Mouse (Mus musculus) limb, embryonic 10.5 days (tissue): ENCODE measurements around the gene Pex14. TPM values are rescaled to one million over a fixed set of nuclear protein-coding genes. Genes with fewer than 3 reads are reported as not detected.
A peak's percentile ranks its signal among the peaks of the same experiment; 100 is the strongest.

Source experiments
- DNase-seq: peaks from one replicate; pipeline ENCODE4 v3.0.0-alpha.2; 2017; ENCODE audit warnings: low spot score
- H3K27ac ChIP-seq: fragments of 300-500 bp; sonication (generic); 2 replicates; pipeline ENCODE4 v1.5.1; 2016; ENCODE audit warnings: mild to moderate bottlenecking
- H3K27me3 ChIP-seq: fragments of 300-500 bp; sonication (generic); 2 replicates; pipeline ENCODE4 v1.6.1; 2016; ENCODE audit warnings: low read depth, mild to moderate bottlenecking; ENCODE audit not compliant: poor library complexity, severe bottlenecking
- H3K36me3 ChIP-seq: fragments of 300-500 bp; sonication (generic); 2 replicates; pipeline ENCODE4 v1.6.1; 2016; ENCODE audit warnings: mild to moderate bottlenecking, moderate library complexity
- H3K4me1 ChIP-seq: fragments of 300-500 bp; sonication (generic); 2 replicates; pipeline ENCODE4 v1.6.1; 2016
- H3K4me3 ChIP-seq: fragments of 300-500 bp; sonication (generic); 2 replicates; pipeline ENCODE4 v1.5.1; 2016; ENCODE audit warnings: mild to moderate bottlenecking, moderate library complexity
- H3K9me3 ChIP-seq: fragments of 300-500 bp; sonication (generic); replicated peaks from 2 replicates; pipeline ENCODE4 v1.6.1; 2016; ENCODE audit warnings: mild to moderate bottlenecking
- WGBS: fragments of 180-500 bp; shearing (Covaris S2); methylation state at CpG from one replicate; pipeline ENCODE4 v1.1.7; 2016; 5-methylcytosine and 5-hydroxymethylcytosine counted together
- polyA plus RNA-seq: library from polyadenylated mRNA; unstranded; fragments of >200 nt; fragmentation: Nextera tagmentation; extraction: Ambion mirVana; gene quantifications from 2 replicates; pipeline ENCODE4 v1.2.1, GENCODE M21; 2016

The Pex14 gene
- polyA plus RNA-seq, 1 experiment from 2014 or later: 66.1 TPM

DNA sequence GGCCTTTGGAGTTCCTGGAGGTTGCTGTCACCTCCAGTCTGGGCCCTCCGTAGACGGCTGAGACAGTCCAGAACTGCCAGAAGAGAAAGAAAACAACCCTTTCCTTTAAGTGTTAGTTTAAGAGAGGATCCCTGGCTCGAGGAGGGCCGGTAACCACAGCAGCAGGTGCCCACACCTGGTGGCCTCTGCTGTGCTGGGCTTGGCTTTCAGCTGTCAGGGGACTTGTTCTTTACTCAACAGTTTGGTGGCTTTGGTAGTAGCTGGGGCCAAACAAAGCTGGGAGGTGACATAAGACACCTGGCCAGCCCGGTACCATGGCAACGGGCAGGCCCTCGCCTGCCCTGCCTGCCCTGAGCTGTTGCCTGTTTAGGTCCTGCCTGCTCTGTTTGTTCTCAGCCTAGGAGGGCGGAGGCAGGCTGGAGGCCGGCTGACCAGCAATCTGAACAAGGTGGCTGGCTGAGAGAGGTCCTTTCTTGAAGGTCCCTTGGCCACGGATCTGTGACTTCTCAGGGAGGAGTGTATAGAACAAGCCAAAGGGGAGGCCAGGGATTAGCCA lies 151.8 kb downstream of the Pex14 start:
- Histone ChIP-seq H3K4me3 (no peak overlapping the region), H3K27me3 (peaks cover 65% of the 10 kb centered on the region), H3K9me3 (no peaks in the 10 kb centered on the region; the same call in 1 of the 2 replicates), H3K36me3 (no peaks in the 10 kb centered on the region), H3K4me1 (peaks cover 67% of the 10 kb centered on the region), H3K27ac (peak overlapping the region; percentile 43; the same call in 1 of the 2 replicates)
- WGBS: 52% methylated on average over 10 of the region's 10 CpGs
- DNase-seq: peak; percentile 65

GRCm38 (mm10) chr4:148946071-148946470 lies 153.6 kb downstream of the Pex14 start:
- H3K9me3 ChIP-seq: no peaks in the 10 kb centered on the region; the same call in 1 of the 2 replicates
- no peak overlapping the region for H3K27ac ChIP-seq
- H3K4me1 ChIP-seq: peaks cover 63% of the 10 kb centered on the region
- WGBS: 87% methylated on average over 8 of the region's 8 CpGs
- no peak for DNase-seq
- no peaks in the 10 kb centered on the region for H3K36me3 ChIP-seq
- no peak overlapping the region for H3K4me3 ChIP-seq
- H3K27me3 ChIP-seq: peaks cover 56% of the 10 kb centered on the region

- 72% methylated on average over 4 of the region's 4 CpGs for WGBS
- no peak for DNase-seq
- no peaks in the 10 kb centered on the region for H3K36me3 ChIP-seq
- H3K27ac ChIP-seq: no peak overlapping the region
- H3K4me3 ChIP-seq: no peak overlapping the region
- no peaks in the 10 kb centered on the region; the same call in 1 of the 2 replicates for H3K9me3 ChIP-seq
- H3K4me1 ChIP-seq: peaks cover 63% of the 10 kb centered on the region
- peaks cover 50% of the 10 kb centered on the region for H3K27me3 ChIP-seq
These were observed 154.2 kb downstream of the Pex14 start for GRCm38 (mm10) chr4:148945476-148945881.

DNA sequence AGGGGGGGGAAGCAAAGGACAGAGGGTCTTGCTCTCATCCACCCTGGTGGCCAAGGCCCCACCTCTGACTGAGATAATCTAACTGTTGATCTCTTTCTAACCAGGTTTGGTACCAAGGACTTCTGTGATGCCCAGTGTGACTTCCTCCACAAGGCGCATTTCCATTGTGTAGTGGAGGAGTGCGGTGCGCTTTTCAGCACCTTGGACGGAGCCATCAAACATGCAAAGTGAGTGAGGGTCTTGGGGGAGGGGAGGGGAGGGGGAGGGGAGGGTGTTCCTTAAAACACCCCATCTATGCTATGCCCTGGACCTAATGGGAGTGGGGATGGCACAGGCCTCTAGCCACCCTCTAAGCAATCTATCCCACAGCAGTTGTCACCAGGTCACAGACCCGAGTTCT lies 156.6 kb downstream of the Pex14 start:
- Histone ChIP-seq H3K27ac (no peak overlapping the region), H3K4me3 (no peak overlapping the region), H3K36me3 (peaks cover 4% of the 10 kb centered on the region; the same call in 1 of the 2 replicates), H3K4me1 (peaks cover 63% of the 10 kb centered on the region), H3K9me3 (no peaks in the 10 kb centered on the region; the same call in 1 of the 2 replicates), H3K27me3 (peaks cover 42% of the 10 kb centered on the region)
- 18% methylated on average over 5 of the region's 5 CpGs for WGBS
- DNase-seq: no peak

GRCm38 (mm10) chr4:148941321-148941720 lies 158.4 kb downstream of the Pex14 start:
- peak overlapping the region; percentile 36 for H3K4me3 ChIP-seq
- peaks cover 4% of the 10 kb centered on the region; the same call in 1 of the 2 replicates for H3K36me3 ChIP-seq
- H3K27me3 ChIP-seq: peaks cover 60% of the 10 kb centered on the region
- H3K27ac ChIP-seq: peak overlapping the region; percentile 58
- 59% methylated on average over 11 of the region's 11 CpGs for WGBS
- DNase-seq: no peak
- peaks cover 62% of the 10 kb centered on the region for H3K4me1 ChIP-seq
- H3K9me3 ChIP-seq: no peaks in the 10 kb centered on the region; the same call in 1 of the 2 replicates

- H3K9me3 ChIP-seq: no peaks in the 10 kb centered on the region; the same call in 1 of the 2 replicates
- peaks cover 4% of the 10 kb centered on the region; the same call in 1 of the 2 replicates for H3K36me3 ChIP-seq
- peaks cover 67% of the 10 kb centered on the region for H3K4me1 ChIP-seq
- H3K27ac ChIP-seq: peak overlapping the region; percentile 58
- H3K4me3 ChIP-seq: peak overlapping the region; percentile 36
- H3K27me3 ChIP-seq: peaks cover 66% of the 10 kb centered on the region
- 13% methylated on average over 25 of the region's 25 CpGs for WGBS
- peak; percentile 86 for DNase-seq
These were observed 158.9 kb downstream of the Pex14 start for GRCm38 (mm10) chr4:148940674-148941211.

DNA sequence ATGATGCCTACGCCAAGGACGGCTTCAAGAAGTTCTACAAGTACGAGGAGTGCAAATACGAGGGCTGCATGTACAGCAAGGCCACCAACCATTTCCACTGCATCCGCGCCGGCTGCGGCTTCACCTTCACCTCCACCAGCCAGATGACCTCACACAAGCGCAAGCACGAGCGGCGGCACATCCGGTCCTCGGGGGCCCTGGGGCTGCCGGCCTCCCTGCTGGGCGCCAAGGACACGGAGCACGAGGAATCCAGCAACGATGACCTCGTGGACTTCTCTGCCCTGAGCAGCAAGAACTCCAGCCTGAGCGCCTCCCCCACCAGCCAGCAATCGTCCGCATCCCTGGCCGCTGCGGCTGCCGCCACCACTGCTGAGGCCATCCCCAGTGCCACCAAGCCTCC lies 161.1 kb downstream of the Pex14 start:
- 89% methylated on average over 26 of the region's 26 CpGs for whole genome bisulfite sequencing
- peaks cover 4% of the 10 kb centered on the region; the same call in 1 of the 2 replicates for H3K36me3 ChIP-seq
- peaks cover 76% of the 10 kb centered on the region for H3K27me3 ChIP-seq

DNA sequence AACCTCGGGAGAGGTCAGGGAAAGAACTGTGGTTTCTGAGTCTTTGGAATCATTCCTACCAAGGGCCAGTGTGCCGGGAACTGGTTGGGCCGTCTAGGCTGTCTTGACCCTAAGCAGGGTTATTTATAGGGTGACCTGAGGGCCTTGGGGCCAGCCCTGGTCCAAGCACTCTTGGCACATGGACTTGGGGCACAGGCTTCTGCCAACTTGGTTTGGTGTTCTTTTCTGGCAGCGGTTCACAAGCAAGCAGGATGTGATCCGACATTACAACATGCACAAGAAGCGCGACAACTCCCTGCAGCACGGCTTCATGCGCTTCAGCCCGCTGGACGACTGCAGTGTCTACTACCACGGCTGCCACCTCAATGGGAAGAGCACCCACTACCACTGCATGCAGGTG lies 162.9 kb downstream of the Pex14 start:
- no peaks in the 10 kb centered on the region for H3K9me3 ChIP-seq
- 89% methylated on average over 12 of the region's 12 CpGs for WGBS
- peaks cover 74% of the 10 kb centered on the region for H3K27me3 ChIP-seq
- DNase-seq: no peak
- H3K4me1 ChIP-seq: peaks cover 71% of the 10 kb centered on the region
- H3K36me3 ChIP-seq: peaks cover 4% of the 10 kb centered on the region; the same call in 1 of the 2 replicates
- no peak overlapping the region for H3K27ac ChIP-seq
- no peak overlapping the region for H3K4me3 ChIP-seq

More for the DNA sequence above, 161.1 kb downstream of the Pex14 start:
- peak overlapping the region; percentile 50 for H3K27ac ChIP-seq
- no peak for DNase-seq
- peaks cover 77% of the 10 kb centered on the region for H3K4me1 ChIP-seq
- no peaks in the 10 kb centered on the region; the same call in 1 of the 2 replicates for H3K9me3 ChIP-seq
- no peak overlapping the region for H3K4me3 ChIP-seq

DNA sequence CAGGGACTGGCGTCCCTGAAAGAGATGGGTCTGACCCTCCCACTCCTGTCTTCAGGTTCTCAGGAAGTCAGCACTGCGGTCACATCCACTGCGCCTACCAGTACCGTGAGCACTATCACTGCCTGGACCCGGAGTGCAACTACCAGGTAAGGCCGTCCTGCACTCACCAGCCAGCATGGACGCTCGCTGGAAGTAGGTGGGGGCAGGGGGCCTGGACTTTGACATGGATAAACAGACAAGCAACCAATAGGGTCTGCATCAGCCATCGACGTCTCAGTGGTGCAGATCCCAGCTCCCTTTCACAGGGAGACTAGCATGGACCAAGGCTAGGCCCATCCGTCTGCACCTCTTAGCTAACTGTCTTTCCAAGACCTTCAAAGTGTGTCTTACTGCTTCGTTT lies 163.6 kb downstream of the Pex14 start:
- Histone ChIP-seq H3K9me3 (no peaks in the 10 kb centered on the region), H3K4me1 (peaks cover 71% of the 10 kb centered on the region), H3K27me3 (peaks cover 80% of the 10 kb centered on the region), H3K4me3 (no peak overlapping the region), H3K27ac (0 out of 2 replicates have a peak overlapping the region, but pooled peaks have one; percentile 11), H3K36me3 (peaks cover 4% of the 10 kb centered on the region; the same call in 1 of the 2 replicates)
- WGBS: 85% methylated on average over 12 of the region's 12 CpGs
- no peak for DNase-seq

GRCm38 (mm10) chr4:148935211-148935610 lies 164.5 kb downstream of the Pex14 start:
- no peak overlapping the region for H3K4me3 ChIP-seq
- no peak for DNase-seq
- peak overlapping the region; percentile 33; the same call in 1 of the 2 replicates for H3K27ac ChIP-seq
- peaks cover 4% of the 10 kb centered on the region; the same call in 1 of the 2 replicates for H3K36me3 ChIP-seq
- H3K9me3 ChIP-seq: no peaks in the 10 kb centered on the region
- WGBS: 29% methylated on average over 13 of the region's 13 CpGs
- H3K27me3 ChIP-seq: peaks cover 89% of the 10 kb centered on the region
- peaks cover 71% of the 10 kb centered on the region for H3K4me1 ChIP-seq

GRCm38 (mm10) chr4:148933109-148933508 lies 166.6 kb downstream of the Pex14 start:
- no peaks in the 10 kb centered on the region for H3K36me3 ChIP-seq
- no peaks in the 10 kb centered on the region for H3K9me3 ChIP-seq
- no peak for DNase-seq
- peaks cover 67% of the 10 kb centered on the region for H3K4me1 ChIP-seq
- 91% methylated on average over 13 of the region's 13 CpGs for WGBS
- no peak overlapping the region for H3K4me3 ChIP-seq
- H3K27me3 ChIP-seq: peaks cover 93% of the 10 kb centered on the region
- no peak overlapping the region for H3K27ac ChIP-seq

DNA sequence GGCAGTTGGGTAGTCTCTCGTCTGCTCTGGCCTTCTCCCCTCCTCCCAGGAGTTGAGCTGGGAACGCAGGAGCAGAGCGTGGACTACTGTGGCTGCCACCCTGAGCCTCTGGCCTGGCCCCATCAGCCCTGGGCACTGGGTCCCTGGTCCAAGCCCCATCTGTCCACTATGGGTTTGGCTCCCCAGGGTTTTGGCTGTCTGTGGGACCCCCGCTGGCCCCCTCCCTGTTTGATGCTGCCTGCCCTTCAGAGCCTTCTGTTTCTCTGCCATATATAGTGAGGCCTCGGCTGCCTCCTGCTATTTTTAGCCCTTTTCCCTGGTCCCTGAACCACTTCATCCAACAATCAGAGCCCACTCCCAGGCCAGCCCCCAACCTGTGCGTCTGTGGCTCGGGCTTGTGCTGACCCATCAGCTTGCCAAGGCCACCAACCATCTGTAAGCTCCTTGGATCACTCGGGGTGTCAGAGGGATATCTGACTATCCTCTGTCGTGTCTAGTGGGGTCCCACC lies 168.9 kb downstream of the Pex14 start:
- peaks cover 75% of the 10 kb centered on the region for H3K4me1 ChIP-seq
- peaks cover 71% of the 10 kb centered on the region for H3K27me3 ChIP-seq
- no peak overlapping the region for H3K4me3 ChIP-seq
- WGBS: 52% methylated on average over 9 of the region's 9 CpGs
- no peaks in the 10 kb centered on the region for H3K36me3 ChIP-seq
- no peaks in the 10 kb centered on the region for H3K9me3 ChIP-seq
- DNase-seq: no peak
- H3K27ac ChIP-seq: peak overlapping the region; percentile 50; the same call in 1 of the 2 replicates

DNA sequence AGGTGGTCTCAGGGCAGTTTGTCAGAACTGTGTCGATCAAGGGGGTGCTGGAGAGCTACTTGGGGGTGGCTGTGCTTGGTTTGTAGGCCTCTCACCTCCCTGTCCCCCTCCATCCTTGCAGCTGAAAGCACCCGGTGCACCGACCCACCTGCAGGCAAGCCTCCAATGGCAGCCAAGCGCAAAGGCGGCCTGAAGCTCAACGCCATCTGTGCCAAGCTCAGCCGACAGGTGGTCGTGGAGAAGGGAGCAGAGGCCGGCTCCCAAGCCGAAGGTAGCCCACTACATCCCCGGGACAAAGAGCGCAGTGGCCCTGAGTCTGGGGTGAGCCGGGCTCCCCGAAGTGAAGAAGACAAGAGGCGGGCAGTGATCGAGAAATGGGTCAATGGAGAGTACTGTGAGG lies 170.8 kb downstream of the Pex14 start:
- Histone ChIP-seq H3K27ac (peak overlapping the region; percentile 56; the same call in 1 of the 2 replicates), H3K27me3 (peaks cover 69% of the 10 kb centered on the region), H3K4me1 (peaks cover 81% of the 10 kb centered on the region), H3K4me3 (no peak overlapping the region), H3K36me3 (no peaks in the 10 kb centered on the region), H3K9me3 (no peaks in the 10 kb centered on the region)
- WGBS: 89% methylated on average over 16 of the region's 16 CpGs
- no peak for DNase-seq
